Mouse (Mus musculus) retina, postnatal 1 day (tissue): ENCODE measurements at regions not wholly inside any gene's neighbourhood (a gene's known extent, or its start where the extent isn't known, plus 50 kb on each side); places are given as distances from the start of the nearest gene placed in this dataset.

Experiments
- DNase-seq: peaks from one replicate; pipeline ENCODE4 v3.0.0-alpha.2; 2012

DNA sequence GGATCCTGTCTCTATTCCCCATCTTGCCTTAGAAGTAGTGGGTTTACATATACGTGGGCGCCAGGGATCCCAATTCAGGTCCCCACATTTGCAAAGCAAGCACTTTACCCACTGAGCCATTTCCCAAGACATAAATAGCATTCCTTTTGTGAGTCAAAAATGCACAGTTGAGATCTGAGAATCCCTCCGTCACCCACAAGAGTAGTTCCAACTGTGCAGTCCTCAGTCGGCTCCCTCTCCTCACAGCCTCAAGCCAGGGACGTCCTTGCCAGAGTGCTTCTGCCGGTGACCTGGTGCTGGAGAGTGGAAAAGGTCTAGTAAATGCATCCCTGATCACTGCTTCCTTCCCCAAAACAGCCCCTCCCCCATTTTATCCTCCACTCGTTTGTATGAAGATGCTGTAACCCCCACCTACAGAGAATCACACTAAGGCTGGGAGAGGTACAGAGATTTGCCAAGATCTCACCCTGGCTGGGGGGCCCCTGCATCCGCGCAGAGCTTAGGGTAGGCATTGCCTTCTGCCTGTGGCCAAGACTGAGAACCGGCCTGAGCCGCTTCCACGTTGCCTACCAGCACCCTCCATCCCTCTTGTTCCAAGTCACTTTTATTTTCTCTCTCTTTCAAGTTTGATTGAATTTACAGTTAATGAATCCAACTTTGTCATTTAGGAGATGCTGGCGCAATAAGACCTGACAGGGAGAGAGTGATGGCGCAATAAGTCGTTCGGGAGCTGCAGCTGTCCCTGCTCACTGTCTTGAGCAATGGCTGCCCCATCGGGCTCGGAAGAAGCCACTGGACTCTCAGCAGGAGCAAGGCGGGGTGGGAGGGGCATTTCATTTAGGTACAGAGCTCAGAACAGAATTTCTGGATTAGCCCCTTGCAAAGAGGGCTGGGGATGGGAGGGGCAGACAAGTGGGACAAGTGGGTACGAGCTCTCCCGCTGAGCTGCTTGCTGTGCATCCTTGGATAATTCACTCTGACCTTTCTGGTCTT lies 74.5 kb upstream of the Zfp618 start:
- no peak for DNase-seq

DNA sequence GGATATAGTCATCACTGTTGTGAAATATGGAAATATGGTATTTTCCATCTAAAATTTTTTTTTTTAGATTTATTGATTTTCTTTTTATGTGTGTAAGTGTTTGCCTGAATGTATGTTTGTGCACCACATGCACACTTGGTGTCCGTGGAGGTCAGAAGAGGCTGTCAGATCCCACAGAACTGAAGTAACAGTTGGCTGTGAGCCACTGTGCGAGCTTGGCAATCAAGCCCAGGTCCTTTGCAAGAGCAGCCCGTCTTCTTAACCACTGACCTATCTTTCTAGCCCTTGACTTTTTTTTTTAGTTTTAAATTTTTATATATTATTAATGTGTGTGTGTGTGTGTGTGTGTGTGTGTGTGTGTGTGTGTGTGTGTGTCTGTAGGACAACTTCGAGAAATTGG lies 52.5 kb upstream of the Zfp618 start:
- no peak for DNase-seq
